Mouse (Mus musculus) megakaryocyte-erythroid progenitor cell, adult 5-6 weeks (primary cell): ENCODE data around the gene Chchd6. TPM values are rescaled to one million over a fixed set of nuclear protein-coding genes. Genes with fewer than 3 reads are reported as not detected.

ENCODE experiments used
- ATAC-seq: replicated peaks from 2 replicates; pipeline ENCODE4 v1.8.0; 2016; ENCODE audit warnings: mild to moderate bottlenecking, inconsistent platforms; ENCODE audit not compliant: severe bottlenecking, poor library complexity, low FRiP score, low TSS enrichment
- total RNA-seq, 2 experiments: library from RNA; stranded (forward) in 1 of 2; stranded (reverse) in 1 of 2; fragments of 200-1000, 215-1000 nt in 1 of 2; fragments of >200 nt in 1 of 2; fragmentation: Nextera tagmentation in 1 of 2; gene quantifications; 2 replicates each; pipeline ENCODE4 v1.2.3; 2014 to 2017

Gene Chchd6
- total RNA-seq, 2 experiments from 2014 or later: 7.0 to 16.1 TPM

- ATAC-seq: no peak
These were observed 245.4 kb downstream of the Chchd6 start for GRCm38 (mm10) chr6:89350037-89350515.

- ATAC-seq: no peak
These were observed 247.1 kb downstream of the Chchd6 start for GRCm38 (mm10) chr6:89348363-89348762.

- ATAC-seq: no peak
These were observed 247.7 kb downstream of the Chchd6 start for GRCm38 (mm10) chr6:89347792-89348191.

- ATAC-seq: no peak
These were observed 249.6 kb downstream of the Chchd6 start for GRCm38 (mm10) chr6:89345855-89346254.

GRCm38 (mm10) chr6:89345486-89345785 is 250.0 kb downstream of the Chchd6 start:
- ATAC-seq: no peak

- ATAC-seq: no peak
These were observed 250.6 kb downstream of the Chchd6 start for GRCm38 (mm10) chr6:89344613-89345485.

GRCm38 (mm10) chr6:89341981-89342380 is 253.5 kb downstream of the Chchd6 start:
- no peak for ATAC-seq

- ATAC-seq: no peak
These were observed 256.0 kb downstream of the Chchd6 start for GRCm38 (mm10) chr6:89339447-89339846.

- ATAC-seq: no peak
These were observed 256.7 kb downstream of the Chchd6 start for GRCm38 (mm10) chr6:89338733-89339132.

- no peak for ATAC-seq
These were observed 257.9 kb downstream of the Chchd6 start for GRCm38 (mm10) chr6:89337574-89337973.

GRCm38 (mm10) chr6:89333964-89334702 is 261.3 kb downstream of the Chchd6 start:
- ATAC-seq: no peak

Other genes with a start within 250 kb of the Chchd6 start
- 6.2 and 9.0 TPM in 2 replicates for gene Plxna1, start 233.0 kb downstream of the Chchd6 start, total RNA-seq (2014; fragmentation: Nextera tagmentation)
- gene Plxna1, start 233.0 kb downstream of the Chchd6 start, total RNA-seq (2017): 1.4 and 4.8 TPM in 2 replicates
- 11.1 and 12.3 TPM in 2 replicates for gene Txnrd3, start 48.3 kb upstream of the Chchd6 start, total RNA-seq (2014; fragmentation: Nextera tagmentation)
- 21.6 and 22.8 TPM in 2 replicates for gene Txnrd3, start 48.3 kb upstream of the Chchd6 start, total RNA-seq (2017)
- gene Vmn1r40, start 111.9 kb upstream of the Chchd6 start, total RNA-seq (2014; fragmentation: Nextera tagmentation): not detected in 2 replicates
- gene Vmn1r40, start 111.9 kb upstream of the Chchd6 start, total RNA-seq (2017): not detected in 2 replicates
- gene Vmn1r41, start 145.1 kb upstream of the Chchd6 start, total RNA-seq (2014; fragmentation: Nextera tagmentation): not detected in 2 replicates
- gene Vmn1r41, start 145.1 kb upstream of the Chchd6 start, total RNA-seq (2017): not detected in 2 replicates